Mouse (Mus musculus) embryonic facial prominence, embryonic 12.5 days (tissue): ENCODE data around the gene Atp11c. TPM values are rescaled to one million over a fixed set of nuclear protein-coding genes. Genes with fewer than 3 reads are reported as not detected.

Experiments
- ATAC-seq: fragments of 200-750 bp; cut with Nextera tagmentation; 2 replicates; pipeline ENCODE4 v1.8.0; 2017; ENCODE audit not compliant: insufficient number of reproducible peaks, insufficient read depth, low FRiP score, low TSS enrichment
- H3K27ac ChIP-seq: fragments of 300-500 bp; sonication (generic); 2 replicates; pipeline ENCODE4 v1.5.1; 2016; ENCODE audit warnings: mild to moderate bottlenecking
- H3K27me3 ChIP-seq: fragments of 300-500 bp; sonication (generic); 2 replicates; pipeline ENCODE4 v1.6.1; 2016; ENCODE audit warnings: mild to moderate bottlenecking, moderate library complexity
- H3K36me3 ChIP-seq: fragments of 300-500 bp; sonication (generic); 2 replicates; pipeline ENCODE4 v1.6.1; 2016; ENCODE audit warnings: mild to moderate bottlenecking
- H3K4me1 ChIP-seq: fragments of 300-500 bp; sonication (generic); 2 replicates; pipeline ENCODE4 v1.6.1; 2016
- H3K4me2 ChIP-seq: fragments of 300-500 bp; sonication (generic); replicated peaks from 2 replicates; pipeline ENCODE4 v1.6.1; 2016; ENCODE audit warnings: mild to moderate bottlenecking, moderate library complexity
- H3K4me3 ChIP-seq: fragments of 300-500 bp; sonication (generic); 2 replicates; pipeline ENCODE4 v1.5.1; 2016; ENCODE audit warnings: mild to moderate bottlenecking
- H3K9ac ChIP-seq: fragments of 300-500 bp; sonication (generic); 2 replicates; pipeline ENCODE4 v1.6.1; 2016; ENCODE audit warnings: mild to moderate bottlenecking, moderate library complexity
- H3K9me3 ChIP-seq: fragments of 300-500 bp; sonication (generic); 2 replicates; pipeline ENCODE4 v1.6.1; 2016; ENCODE audit warnings: mild to moderate bottlenecking, moderate library complexity
- WGBS: fragments of 180-500 bp; shearing (Covaris S2); methylation state at CpG from one replicate; pipeline ENCODE4 v1.1.7; 2016; 5-methylcytosine and 5-hydroxymethylcytosine counted together
- polyA plus RNA-seq: library from polyadenylated mRNA; unstranded; fragments of >200 nt; fragmentation: Nextera tagmentation; extraction: Ambion mirVana; gene quantifications from 2 replicates; pipeline ENCODE4 v1.2.1, GENCODE M21; 2016

Atp11c gene
- polyA plus RNA-seq, 1 experiment from 2014 or later: 13.5 TPM

DNA sequence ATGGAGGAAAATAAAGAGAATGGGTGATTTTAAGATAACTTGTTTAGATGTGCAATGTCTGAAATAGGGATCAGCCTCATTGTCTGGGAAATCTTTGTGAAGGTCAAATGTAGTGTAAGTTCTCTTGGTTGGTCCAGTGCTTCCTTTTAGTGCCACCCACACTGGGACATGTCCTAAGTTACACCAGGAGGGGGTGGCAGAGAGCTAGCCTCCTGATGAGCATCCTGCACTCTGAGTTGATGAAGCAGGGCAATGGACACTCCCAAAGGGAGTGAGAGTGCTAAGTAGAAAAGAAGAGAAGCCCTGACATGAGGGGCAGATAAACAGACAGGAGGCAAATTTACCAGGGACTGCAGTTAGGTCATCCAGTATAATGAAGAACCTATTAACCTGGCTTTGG, 88.5 kb downstream of the Atp11c start:
- Histone ChIP-seq H3K9me3 (no peaks in the 10 kb centered on the region), H3K36me3 (no peaks in the 10 kb centered on the region)
- ATAC-seq: no peak

GRCm38 (mm10) chrX:60497750-60498149, 94.7 kb downstream of the Atp11c start:
- Histone ChIP-seq H3K9me3 (no peaks in the 10 kb centered on the region), H3K27me3 (no peaks in the 10 kb centered on the region), H3K4me3 (no peak overlapping the region), H3K4me1 (no peaks in the 10 kb centered on the region), H3K4me2 (no peak overlapping the region), H3K9ac (no peak overlapping the region), H3K27ac (no peak overlapping the region), H3K36me3 (no peaks in the 10 kb centered on the region)
- WGBS: 68% methylated on average over 1 of the region's 1 CpGs
- ATAC-seq: no peak

More for the DNA sequence above, 88.5 kb downstream of the Atp11c start:
- Histone ChIP-seq H3K27me3 (no peaks in the 10 kb centered on the region), H3K9ac (no peak overlapping the region), H3K4me1 (no peaks in the 10 kb centered on the region), H3K4me2 (no peak overlapping the region), H3K4me3 (no peak overlapping the region), H3K27ac (no peak overlapping the region)

DNA sequence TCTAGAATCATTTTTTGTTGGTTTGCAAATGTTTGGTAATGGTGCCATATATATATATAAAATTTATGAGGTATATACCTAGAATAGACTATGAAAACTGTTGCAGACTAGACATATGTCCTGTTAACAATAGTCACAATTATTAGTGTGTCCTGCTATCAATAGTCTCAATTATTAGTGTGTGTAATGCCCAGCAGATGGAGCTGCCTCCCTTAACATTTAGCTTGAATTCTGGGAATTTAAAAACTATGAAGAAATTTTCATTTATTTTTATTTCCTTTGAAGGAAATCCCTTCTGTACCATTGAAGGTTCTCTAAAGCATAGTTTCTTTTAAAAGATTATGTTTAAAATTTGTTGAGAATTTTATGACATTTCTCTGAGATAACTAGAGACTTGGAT, 97.2 kb downstream of the Atp11c start:
- no peaks in the 10 kb centered on the region for H3K36me3 ChIP-seq

GRCm38 (mm10) chrX:60463786-60464185, 128.7 kb downstream of the Atp11c start:
- no peaks in the 10 kb centered on the region for H3K27me3 ChIP-seq
- no peak for ATAC-seq
- H3K9ac ChIP-seq: no peak overlapping the region
- H3K4me1 ChIP-seq: no peaks in the 10 kb centered on the region
- no peak overlapping the region for H3K4me2 ChIP-seq
- H3K9me3 ChIP-seq: no peaks in the 10 kb centered on the region
- no peak overlapping the region for H3K27ac ChIP-seq
- no peaks in the 10 kb centered on the region for H3K36me3 ChIP-seq
- no peak overlapping the region for H3K4me3 ChIP-seq
- 7% methylated on average over 2 of the region's 2 CpGs for WGBS

More for the DNA sequence above, 97.2 kb downstream of the Atp11c start:
- no peak for ATAC-seq
- Histone ChIP-seq H3K4me2 (no peak overlapping the region), H3K4me1 (no peaks in the 10 kb centered on the region), H3K9me3 (no peaks in the 10 kb centered on the region), H3K9ac (no peak overlapping the region), H3K27ac (no peak overlapping the region), H3K27me3 (no peaks in the 10 kb centered on the region), H3K4me3 (no peak overlapping the region)

DNA sequence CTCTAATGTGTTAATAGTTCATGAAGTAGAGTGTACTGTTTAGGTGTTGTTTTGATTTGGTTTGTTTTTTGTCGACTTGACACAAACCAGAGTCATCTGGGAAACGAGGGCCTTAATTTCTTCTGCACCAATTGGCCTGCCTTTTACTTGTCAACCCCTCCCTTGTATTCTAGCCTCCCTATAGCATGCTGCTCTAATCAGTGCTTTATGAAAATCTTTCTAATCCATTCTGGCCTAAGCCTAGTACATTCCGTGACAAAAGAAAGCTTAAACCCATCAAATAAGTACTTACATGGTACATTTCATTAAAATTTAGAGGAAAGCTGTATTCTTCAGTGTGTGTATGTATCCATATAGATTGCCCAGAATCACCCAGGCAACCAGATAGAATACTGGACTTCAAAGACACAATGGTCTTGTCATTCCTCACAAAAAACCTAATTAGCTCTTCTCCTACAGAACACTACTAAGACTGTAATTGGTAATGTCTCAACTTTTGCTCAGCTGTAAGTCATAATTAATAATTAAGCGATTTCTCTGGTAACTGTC, 177.9 kb downstream of the Atp11c start:
- Histone ChIP-seq H3K9ac (no peak overlapping the region), H3K27ac (no peak overlapping the region), H3K27me3 (no peaks in the 10 kb centered on the region), H3K36me3 (no peaks in the 10 kb centered on the region), H3K4me3 (no peak overlapping the region), H3K4me2 (no peak overlapping the region), H3K4me1 (no peaks in the 10 kb centered on the region), H3K9me3 (no peaks in the 10 kb centered on the region)
- no peak for ATAC-seq
- 68% methylated on average over 4 of the region's 4 CpGs for WGBS

- no peaks in the 10 kb centered on the region for H3K27me3 ChIP-seq
- H3K4me3 ChIP-seq: no peak overlapping the region
- H3K9me3 ChIP-seq: no peaks in the 10 kb centered on the region
- no peak overlapping the region for H3K9ac ChIP-seq
- no peak overlapping the region for H3K4me2 ChIP-seq
- no peak overlapping the region for H3K27ac ChIP-seq
- no peaks in the 10 kb centered on the region for H3K36me3 ChIP-seq
- no peak for ATAC-seq
- 57% methylated on average over 4 of the region's 4 CpGs for WGBS
- no peaks in the 10 kb centered on the region for H3K4me1 ChIP-seq
Observed at GRCm38 (mm10) chrX:60405681-60406080, 186.8 kb downstream of the Atp11c start.

DNA sequence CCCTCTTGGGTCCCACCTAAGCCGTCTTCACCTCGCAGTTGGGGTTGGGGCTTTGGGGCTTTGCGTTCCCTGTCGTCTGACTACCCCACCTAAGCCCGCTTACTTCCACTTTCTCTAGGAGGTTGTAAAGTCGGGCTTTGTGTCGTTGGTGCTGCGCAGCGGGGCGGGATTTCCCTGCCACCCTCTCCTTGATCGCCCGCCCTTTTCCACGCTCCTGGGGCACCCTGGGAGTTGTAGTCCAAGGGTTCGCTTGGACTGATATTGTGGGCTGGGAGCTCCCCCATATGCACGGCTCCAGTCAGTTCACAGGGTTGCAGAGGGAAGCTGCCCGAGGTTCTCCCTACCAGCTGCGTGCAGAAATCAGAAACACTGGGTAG, 187.8 kb downstream of the Atp11c start:
- Histone ChIP-seq H3K4me1 (no peaks in the 10 kb centered on the region), H3K4me3 (peak overlapping the region; percentile 60), H3K4me2 (peak overlapping the region; percentile 32), H3K9ac (peak overlapping the region; percentile 81), H3K9me3 (no peaks in the 10 kb centered on the region), H3K36me3 (no peaks in the 10 kb centered on the region), H3K27me3 (no peaks in the 10 kb centered on the region), H3K27ac (peak overlapping the region; percentile 91)
- WGBS: 15% methylated on average over 17 of the region's 17 CpGs
- peak; percentile 96 for ATAC-seq

GRCm38 (mm10) chrX:60403764-60404667, 188.5 kb downstream of the Atp11c start:
- no peaks in the 10 kb centered on the region for H3K4me1 ChIP-seq
- H3K27ac ChIP-seq: peak overlapping the region; percentile 91
- H3K9me3 ChIP-seq: no peaks in the 10 kb centered on the region
- H3K27me3 ChIP-seq: no peaks in the 10 kb centered on the region
- no peaks in the 10 kb centered on the region for H3K36me3 ChIP-seq
- peak; percentile 79 for ATAC-seq
- peak overlapping the region; percentile 81 for H3K9ac ChIP-seq
- peak overlapping the region; percentile 58 for H3K4me2 ChIP-seq
- peak overlapping the region; percentile 60 for H3K4me3 ChIP-seq
- 21% methylated on average over 62 of the region's 126 CpGs for WGBS

DNA sequence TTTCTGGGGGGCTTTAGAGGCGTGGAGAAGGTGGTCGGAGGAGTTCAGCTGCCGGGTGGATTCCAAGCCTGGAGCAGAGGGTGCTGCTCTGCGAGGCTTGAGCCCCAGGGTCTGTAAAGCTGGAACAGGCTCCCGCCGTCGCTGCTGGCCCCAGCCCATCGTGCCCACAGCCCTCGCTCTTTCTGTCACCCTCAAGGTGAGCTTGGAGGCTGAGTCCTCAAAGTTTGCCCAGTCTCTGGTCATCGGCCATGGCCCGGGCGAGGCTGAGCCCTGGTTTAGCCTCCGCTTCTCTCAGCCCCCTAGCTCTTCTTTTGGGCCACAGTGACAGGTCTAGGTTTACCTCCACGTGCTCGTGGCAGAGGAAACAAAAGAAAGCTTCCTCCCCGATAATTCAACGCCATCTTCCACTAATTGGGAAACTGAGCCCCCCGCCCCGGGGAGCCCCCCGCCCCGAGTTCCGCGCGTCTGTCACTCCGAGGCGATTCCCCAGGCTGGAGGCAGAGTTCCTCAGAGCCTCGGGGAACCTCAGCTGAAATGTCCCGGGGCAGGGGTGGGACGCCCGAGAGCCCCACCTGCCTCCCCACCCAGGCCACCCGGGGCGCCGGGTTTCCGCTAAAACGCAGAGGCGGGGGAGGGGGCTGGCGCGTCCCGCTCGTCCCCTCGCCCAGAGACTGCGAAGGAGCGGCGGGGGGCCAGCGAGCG, 189.3 kb downstream of the Atp11c start:
- Histone ChIP-seq H3K27ac (no peak overlapping the region), H3K36me3 (no peaks in the 10 kb centered on the region), H3K4me2 (peak overlapping the region; percentile 58), H3K27me3 (no peaks in the 10 kb centered on the region), H3K4me1 (no peaks in the 10 kb centered on the region), H3K9ac (peak overlapping the region; percentile 61), H3K4me3 (peak overlapping the region; percentile 60), H3K9me3 (no peaks in the 10 kb centered on the region)
- ATAC-seq: peak; percentile 8; the same call in 1 of the 2 replicates
- WGBS: 24% methylated on average over 36 of the region's 46 CpGs

- Histone ChIP-seq H3K36me3 (no peaks in the 10 kb centered on the region), H3K4me2 (no peak overlapping the region), H3K27me3 (no peaks in the 10 kb centered on the region), H3K9ac (no peak overlapping the region), H3K27ac (no peak overlapping the region), H3K4me3 (no peak overlapping the region), H3K4me1 (no peaks in the 10 kb centered on the region), H3K9me3 (no peaks in the 10 kb centered on the region)
- ATAC-seq: no peak
- 67% methylated on average over 4 of the region's 4 CpGs for WGBS
Observed at GRCm38 (mm10) chrX:60394292-60394691, 198.2 kb downstream of the Atp11c start.

GRCm38 (mm10) chrX:60386852-60387251, 205.6 kb downstream of the Atp11c start:
- no peak overlapping the region for H3K4me3 ChIP-seq
- no peak for ATAC-seq
- H3K27ac ChIP-seq: no peak overlapping the region
- no peaks in the 10 kb centered on the region for H3K9me3 ChIP-seq
- 97% methylated on average over 1 of the region's 1 CpGs for WGBS
- no peaks in the 10 kb centered on the region for H3K27me3 ChIP-seq
- H3K4me1 ChIP-seq: no peaks in the 10 kb centered on the region
- H3K36me3 ChIP-seq: no peaks in the 10 kb centered on the region
- H3K4me2 ChIP-seq: no peak overlapping the region
- H3K9ac ChIP-seq: no peak overlapping the region

DNA sequence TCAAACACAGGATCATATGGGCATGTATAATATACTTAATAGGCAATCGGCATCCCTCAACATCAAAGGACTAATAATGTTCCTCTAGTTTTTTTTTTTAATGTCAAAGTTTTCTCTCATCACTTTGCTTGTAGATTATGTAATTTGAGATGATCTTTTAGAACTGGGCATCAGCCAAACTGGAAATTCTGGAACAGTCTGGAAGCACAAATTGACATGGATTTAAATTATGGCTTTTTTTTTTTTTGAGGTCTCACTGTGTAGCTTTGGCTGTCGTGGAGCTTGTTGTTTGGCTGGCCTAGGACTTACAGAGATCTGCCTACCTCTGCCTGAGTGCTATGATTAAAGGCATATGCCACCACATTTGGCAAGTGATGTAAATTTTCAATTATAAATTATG, 210.8 kb downstream of the Atp11c start:
- WGBS: 58% methylated on average over 2 of the region's 2 CpGs
- no peaks in the 10 kb centered on the region for H3K36me3 ChIP-seq

More for the DNA sequence above, 210.8 kb downstream of the Atp11c start:
- H3K9me3 ChIP-seq: no peaks in the 10 kb centered on the region
- no peak overlapping the region for H3K27ac ChIP-seq
- no peak overlapping the region for H3K4me3 ChIP-seq
- ATAC-seq: no peak
- H3K4me2 ChIP-seq: no peak overlapping the region
- H3K27me3 ChIP-seq: no peaks in the 10 kb centered on the region
- H3K9ac ChIP-seq: no peak overlapping the region
- H3K4me1 ChIP-seq: no peaks in the 10 kb centered on the region
